Mouse (Mus musculus): ENCODE measurements around the gene Dlgap3. TPM values are rescaled to one million over a fixed set of nuclear protein-coding genes. Genes with fewer than 3 reads are reported as not detected.

Gene Dlgap3
- polyA plus RNA-seq, 1 experiment, result not detected

DNA sequence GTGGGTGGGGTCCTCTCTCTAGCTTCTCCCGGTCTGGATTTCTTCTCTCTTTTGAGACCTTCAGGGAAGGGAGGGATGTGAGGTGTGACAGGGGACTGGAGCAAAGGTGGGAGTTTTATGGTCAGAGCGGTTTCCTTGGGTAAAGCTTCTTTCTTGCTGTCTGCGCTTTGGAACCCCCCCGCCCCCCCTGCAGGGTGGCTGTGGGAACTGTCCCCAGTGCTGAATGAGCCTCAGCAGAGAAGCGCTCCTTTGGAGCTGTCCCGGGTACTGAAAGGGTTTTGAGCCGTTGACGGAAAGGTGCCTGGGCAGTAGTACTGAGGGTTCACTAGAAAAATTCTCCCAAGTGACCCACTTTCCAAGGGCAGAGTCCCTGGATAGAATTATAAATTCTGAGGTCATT is 4.5 kb downstream of the Dlgap3 start:
- TF ChIP-seq CTCF (IDR thresholded peaks at IDR 0.05; ENCODE audit: borderline replicate concordance, insufficient read depth, low read length) (no peak), POLR2A (IDR thresholded peaks at IDR 0.05; ENCODE audit: low read depth, low read length) (no peak)
- Histone ChIP-seq H3K4me1 (ENCODE audit: control insufficient read depth, insufficient read depth, low read length) (no peaks in the 10 kb centered on the region), H3K27ac (ENCODE audit: insufficient read depth, low read length) (no peak overlapping the region), H3K4me3 (ENCODE audit: insufficient read depth, low read length) (no peak overlapping the region)

DNA sequence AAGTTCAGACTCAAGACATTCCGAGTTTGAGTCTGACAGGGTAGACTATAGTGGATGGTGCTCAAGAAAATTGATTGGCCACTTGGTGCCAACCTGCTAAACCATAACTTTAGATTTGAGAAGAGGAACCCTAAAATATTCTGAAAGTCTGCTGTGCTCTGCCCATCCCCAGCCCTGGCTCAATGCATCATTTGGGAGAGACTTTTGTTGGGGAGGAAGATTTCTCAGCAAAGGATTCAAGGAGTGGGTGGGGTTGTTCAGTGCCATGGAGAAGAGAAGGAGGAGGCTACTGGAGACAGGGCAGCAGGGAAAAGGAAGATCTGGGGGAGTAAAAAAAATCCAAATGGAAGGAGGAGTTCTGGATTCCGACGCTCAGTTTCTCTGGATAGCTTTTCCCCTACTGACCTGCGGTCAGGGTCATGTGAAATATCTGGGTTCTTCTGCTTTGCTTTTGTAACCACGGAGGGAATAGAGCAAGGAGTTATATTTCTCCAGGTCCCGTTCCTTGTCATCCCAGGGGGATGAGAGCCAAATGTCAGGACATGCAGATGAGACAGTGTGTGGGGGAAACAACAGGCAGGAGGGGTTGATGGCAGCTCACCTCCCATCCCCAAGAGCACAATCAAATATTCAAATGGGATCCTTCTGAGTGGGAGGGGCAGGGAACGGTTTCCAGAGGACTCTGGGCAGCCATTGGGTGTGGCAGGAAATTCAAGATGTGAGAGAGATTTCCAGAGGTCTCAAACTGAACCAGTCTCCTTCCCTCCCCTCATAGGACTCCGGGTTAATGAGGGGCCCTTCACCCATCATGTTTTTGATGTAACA is 5.3 kb downstream of the Dlgap3 start:
- no peak overlapping the region for H3K27ac ChIP-seq (ENCODE audit: insufficient read depth, low read length)
- no peak overlapping the region for H3K4me3 ChIP-seq (ENCODE audit: insufficient read depth, low read length)
- no peak for TF ChIP-seq CTCF (IDR thresholded peaks at IDR 0.05; ENCODE audit: borderline replicate concordance, insufficient read depth, low read length)
- TF ChIP-seq POLR2A (IDR thresholded peaks at IDR 0.05; ENCODE audit: low read depth, low read length), result no peak
- no peaks in the 10 kb centered on the region for H3K4me1 ChIP-seq (ENCODE audit: control insufficient read depth, insufficient read depth, low read length)

DNA sequence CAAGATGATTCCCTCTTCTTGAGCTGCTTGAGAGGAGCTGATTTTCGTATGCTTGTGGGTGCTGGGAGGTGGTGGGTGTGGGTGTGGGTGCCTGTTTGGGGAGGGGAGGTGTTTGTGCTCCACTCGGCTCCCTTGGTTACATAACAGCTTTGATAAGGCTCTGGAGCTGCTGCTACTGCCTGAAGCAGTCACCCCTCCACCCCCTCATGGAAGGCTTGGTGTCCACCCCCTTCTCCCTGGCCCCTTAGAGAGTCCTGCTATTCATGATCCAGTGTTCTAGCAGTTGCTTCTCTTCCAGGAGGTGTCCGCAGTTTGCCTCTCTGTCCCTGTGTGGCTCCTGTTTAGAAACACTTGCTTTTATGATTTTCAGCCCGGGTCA is 5.9 kb downstream of the Dlgap3 start:
- Histone ChIP-seq H3K4me1 (ENCODE audit: control insufficient read depth, insufficient read depth, low read length) (no peaks in the 10 kb centered on the region), H3K27ac (ENCODE audit: insufficient read depth, low read length) (no peak overlapping the region), H3K4me3 (ENCODE audit: insufficient read depth, low read length) (no peak overlapping the region)
- TF ChIP-seq CTCF (IDR thresholded peaks at IDR 0.05; ENCODE audit: borderline replicate concordance, insufficient read depth, low read length), result no peak
- TF ChIP-seq POLR2A (IDR thresholded peaks at IDR 0.05; ENCODE audit: low read depth, low read length), result no peak

DNA sequence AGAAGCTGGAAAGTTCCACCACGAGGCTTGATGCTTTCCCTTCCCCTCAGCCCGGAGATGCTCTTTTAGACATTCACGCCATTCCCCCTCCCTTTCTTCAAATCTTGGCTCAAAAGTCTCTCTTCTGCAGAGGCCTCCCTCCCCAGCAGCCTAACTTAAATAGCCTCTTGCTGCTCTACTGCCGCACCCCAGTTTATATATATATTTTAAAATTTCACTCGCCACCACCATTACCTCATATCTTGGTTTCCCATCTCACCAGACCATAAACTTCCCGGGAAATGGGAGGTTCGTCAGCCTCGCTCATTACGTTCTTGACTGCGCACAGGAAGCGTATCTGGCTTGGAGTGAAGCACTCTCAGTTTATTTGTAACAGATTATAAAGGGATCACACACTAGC is 9.0 kb downstream of the Dlgap3 start:
- Histone ChIP-seq H3K4me1 (ENCODE audit: control insufficient read depth, insufficient read depth, low read length) (no peaks in the 10 kb centered on the region), H3K27ac (ENCODE audit: insufficient read depth, low read length) (no peak overlapping the region), H3K4me3 (ENCODE audit: insufficient read depth, low read length) (no peak overlapping the region)
- TF ChIP-seq CTCF (IDR thresholded peaks at IDR 0.05; ENCODE audit: borderline replicate concordance, insufficient read depth, low read length), result no peak
- TF ChIP-seq POLR2A (IDR thresholded peaks at IDR 0.05; ENCODE audit: low read depth, low read length), result no peak

DNA sequence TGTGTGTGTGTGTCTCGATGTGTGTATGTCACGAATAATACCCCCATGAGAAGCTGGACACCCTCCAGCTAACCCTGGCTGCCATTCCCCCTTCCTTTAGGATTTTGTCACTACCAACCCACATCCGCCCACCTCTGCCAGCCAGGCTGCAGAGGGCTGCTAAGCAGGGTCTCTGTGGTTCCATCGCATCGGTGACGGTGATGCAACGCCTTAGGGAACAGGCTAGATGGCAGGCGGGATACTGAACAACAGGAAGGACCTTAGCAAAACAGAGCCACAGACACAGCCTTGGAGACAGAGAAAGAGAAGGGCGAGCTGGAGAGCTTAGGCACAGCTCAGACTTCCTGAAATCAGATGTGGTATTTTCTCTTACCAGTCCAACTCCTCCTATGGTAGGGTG is 9.7 kb downstream of the Dlgap3 start:
- H3K27ac ChIP-seq (ENCODE audit: insufficient read depth, low read length), result no peak overlapping the region
- H3K4me1 ChIP-seq (ENCODE audit: control insufficient read depth, insufficient read depth, low read length), result no peaks in the 10 kb centered on the region
- no peak overlapping the region for H3K4me3 ChIP-seq (ENCODE audit: insufficient read depth, low read length)
- no peak for TF ChIP-seq POLR2A (IDR thresholded peaks at IDR 0.05; ENCODE audit: low read depth, low read length)
- no peak for TF ChIP-seq CTCF (IDR thresholded peaks at IDR 0.05; ENCODE audit: borderline replicate concordance, insufficient read depth, low read length)

DNA sequence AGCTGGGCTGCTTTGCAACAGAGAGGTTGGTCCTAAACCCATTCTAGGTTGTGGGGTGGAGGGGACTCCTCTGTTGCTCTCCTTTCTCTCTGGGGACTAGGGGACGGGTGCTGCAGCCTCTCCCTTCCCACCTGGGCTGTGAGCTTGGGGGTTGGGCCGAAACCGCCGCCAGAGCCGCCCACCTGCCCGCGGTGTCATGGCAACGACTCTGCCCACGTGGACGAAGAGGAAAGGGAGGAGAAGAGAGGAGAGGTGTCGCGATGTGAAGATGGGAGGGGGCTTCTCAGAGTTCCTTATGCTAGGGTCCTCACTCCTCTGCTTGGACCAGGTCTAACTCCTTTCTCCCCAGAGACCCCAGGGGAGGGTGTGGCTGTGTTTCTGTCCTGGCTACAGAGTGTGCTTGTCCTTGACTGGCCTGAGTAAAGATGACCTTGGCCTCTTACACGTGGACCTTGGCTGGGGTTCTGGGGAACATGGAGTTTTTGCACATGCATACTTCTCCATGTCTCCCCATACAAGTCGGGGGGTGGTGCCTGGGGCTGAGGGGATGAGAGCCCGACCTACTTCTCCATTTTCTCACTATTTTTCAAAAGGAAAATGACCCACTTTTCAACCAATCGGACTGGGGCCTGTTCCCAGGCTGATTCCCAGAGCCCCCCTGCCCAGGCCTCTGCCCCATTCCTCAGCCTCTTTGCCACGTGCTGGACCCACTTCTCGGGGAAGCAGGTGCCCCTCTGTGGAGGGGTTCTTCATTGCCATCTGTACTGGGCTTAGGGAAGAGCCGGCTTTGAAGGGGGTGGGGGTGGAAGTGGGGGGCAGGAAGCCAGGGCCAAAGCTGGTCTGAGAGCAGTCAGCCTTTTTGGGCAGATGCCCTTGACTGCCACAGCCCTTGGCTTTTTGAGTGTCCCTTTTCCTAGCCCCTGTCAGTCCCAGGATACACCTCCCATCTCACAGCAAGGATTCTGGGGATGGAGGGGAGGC is 10.8 kb downstream of the Dlgap3 start:
- H3K4me1 ChIP-seq (ENCODE audit: control insufficient read depth, insufficient read depth, low read length), result no peaks in the 10 kb centered on the region
- H3K27ac ChIP-seq (ENCODE audit: insufficient read depth, low read length), result no peak overlapping the region
- no peak overlapping the region for H3K4me3 ChIP-seq (ENCODE audit: insufficient read depth, low read length)
- TF ChIP-seq POLR2A (IDR thresholded peaks at IDR 0.05; ENCODE audit: low read depth, low read length) (no peak), CTCF (IDR thresholded peaks at IDR 0.05; ENCODE audit: borderline replicate concordance, insufficient read depth, low read length) (no peak)

DNA sequence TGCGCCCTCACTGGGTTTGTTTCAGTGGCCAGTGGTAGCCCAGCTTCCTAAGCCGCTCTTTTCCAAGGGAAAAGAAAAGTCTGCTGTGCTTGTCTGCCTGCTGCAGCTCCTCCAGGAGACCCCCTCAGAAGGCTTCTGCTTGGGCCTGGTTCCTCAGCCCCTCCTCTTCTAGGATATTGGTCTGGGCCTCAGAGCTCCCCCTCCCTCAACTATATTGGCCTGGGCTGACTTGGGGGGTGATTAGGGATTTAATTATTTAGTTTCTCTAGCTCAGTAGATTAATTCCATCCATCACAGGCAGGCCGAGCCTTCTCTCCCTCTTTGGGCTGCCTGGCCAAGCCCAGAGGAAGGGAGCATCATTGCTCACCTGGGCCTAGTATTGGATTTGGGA is 11.4 kb downstream of the Dlgap3 start:
- Histone ChIP-seq H3K4me3 (ENCODE audit: insufficient read depth, low read length) (no peak overlapping the region), H3K27ac (ENCODE audit: insufficient read depth, low read length) (no peak overlapping the region), H3K4me1 (ENCODE audit: control insufficient read depth, insufficient read depth, low read length) (no peaks in the 10 kb centered on the region)
- TF ChIP-seq CTCF (IDR thresholded peaks at IDR 0.05; ENCODE audit: borderline replicate concordance, insufficient read depth, low read length) (no peak), POLR2A (IDR thresholded peaks at IDR 0.05; ENCODE audit: low read depth, low read length) (no peak)

DNA sequence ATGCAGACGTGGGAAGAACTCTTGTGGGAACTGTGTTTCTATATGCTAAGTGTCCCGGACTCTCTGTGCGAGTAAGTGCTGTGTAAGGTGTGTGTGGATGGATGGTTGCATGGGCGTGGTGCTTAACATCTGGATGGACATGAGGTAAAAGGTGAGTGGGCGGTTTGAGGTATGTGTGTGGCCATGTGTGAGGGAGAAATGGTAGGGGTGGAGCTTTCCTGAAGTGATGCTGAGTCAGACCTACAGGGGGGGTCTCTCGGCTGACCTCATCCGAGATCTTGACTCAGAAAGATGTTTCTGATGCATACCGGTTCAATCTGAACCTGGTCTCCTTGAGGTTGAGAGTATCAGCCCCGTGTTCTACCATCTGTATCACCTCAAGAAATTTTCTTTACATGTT is 12.0 kb downstream of the Dlgap3 start:
- Histone ChIP-seq H3K27ac (ENCODE audit: insufficient read depth, low read length) (no peak overlapping the region), H3K4me1 (ENCODE audit: control insufficient read depth, insufficient read depth, low read length) (no peaks in the 10 kb centered on the region), H3K4me3 (ENCODE audit: insufficient read depth, low read length) (no peak overlapping the region)
- TF ChIP-seq POLR2A (IDR thresholded peaks at IDR 0.05; ENCODE audit: low read depth, low read length) (no peak), CTCF (IDR thresholded peaks at IDR 0.05; ENCODE audit: borderline replicate concordance, insufficient read depth, low read length) (no peak)

DNA sequence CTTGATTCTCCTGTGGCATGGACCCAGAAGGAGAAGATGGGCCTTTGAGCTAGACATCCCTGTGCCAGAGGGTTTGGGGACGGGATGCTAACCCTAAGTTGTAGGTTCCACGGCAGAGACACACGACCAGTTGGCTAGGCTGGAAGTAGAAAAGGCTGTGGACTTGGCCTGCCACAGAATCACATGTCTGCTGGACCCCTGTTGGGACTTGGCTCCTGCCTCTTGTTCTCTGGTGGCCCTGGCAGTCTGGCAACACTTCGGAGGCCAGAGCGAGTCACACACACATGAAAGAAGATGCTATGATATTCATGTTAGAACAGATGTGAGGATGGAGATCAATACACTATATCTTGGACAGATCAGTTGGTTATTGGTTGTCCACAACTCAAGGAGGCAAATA is 14.9 kb downstream of the Dlgap3 start:
- no peak overlapping the region for H3K27ac ChIP-seq (ENCODE audit: insufficient read depth, low read length)
- no peaks in the 10 kb centered on the region for H3K4me1 ChIP-seq (ENCODE audit: control insufficient read depth, insufficient read depth, low read length)
- TF ChIP-seq CTCF (IDR thresholded peaks at IDR 0.05; ENCODE audit: borderline replicate concordance, insufficient read depth, low read length) (no peak), POLR2A (IDR thresholded peaks at IDR 0.05; ENCODE audit: low read depth, low read length) (no peak)
- no peak overlapping the region for H3K4me3 ChIP-seq (ENCODE audit: insufficient read depth, low read length)

DNA sequence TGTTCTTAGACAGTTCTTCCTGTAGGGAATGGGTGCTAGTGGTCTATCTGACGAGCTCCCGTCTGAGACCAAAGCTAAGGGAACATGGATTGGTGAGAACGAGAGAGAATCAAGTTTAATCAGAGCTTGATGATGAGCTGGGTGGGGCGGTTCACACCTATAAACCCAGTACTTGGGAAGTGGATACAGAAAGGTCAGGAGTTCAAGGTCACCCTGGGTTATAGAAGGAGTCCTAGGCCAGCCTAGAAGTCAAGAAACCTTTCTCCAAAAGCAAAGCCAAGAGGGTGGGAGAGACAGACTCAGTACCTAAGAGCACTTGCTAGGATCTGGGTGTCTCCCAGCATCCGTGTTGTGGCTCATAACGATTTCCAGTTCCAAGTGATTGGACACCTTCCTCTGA is 21.9 kb downstream of the Dlgap3 start:
- TF ChIP-seq CTCF (IDR thresholded peaks at IDR 0.05; ENCODE audit: borderline replicate concordance, insufficient read depth, low read length), result no peak
- TF ChIP-seq POLR2A (IDR thresholded peaks at IDR 0.05; ENCODE audit: low read depth, low read length), result no peak
- Histone ChIP-seq H3K4me1 (ENCODE audit: control insufficient read depth, insufficient read depth, low read length) (no peaks in the 10 kb centered on the region), H3K27ac (ENCODE audit: insufficient read depth, low read length) (no peak overlapping the region), H3K4me3 (ENCODE audit: insufficient read depth, low read length) (no peak overlapping the region)

Data from embryonic fibroblast, embryonic 13.5 days (primary cell).